Mouse (Mus musculus): ENCODE measurements around the gene Sema6c. TPM values are rescaled to one million over a fixed set of nuclear protein-coding genes. Genes with fewer than 3 reads are reported as not detected.
"Not testable (repeated sequence)": the region's sequence is repeated elsewhere in the genome, so short reads cannot be mapped to it uniquely, and the experiment has no call there.

The Sema6c gene
- polyA plus RNA-seq, 1 experiment, result 0.01 TPM

DNA sequence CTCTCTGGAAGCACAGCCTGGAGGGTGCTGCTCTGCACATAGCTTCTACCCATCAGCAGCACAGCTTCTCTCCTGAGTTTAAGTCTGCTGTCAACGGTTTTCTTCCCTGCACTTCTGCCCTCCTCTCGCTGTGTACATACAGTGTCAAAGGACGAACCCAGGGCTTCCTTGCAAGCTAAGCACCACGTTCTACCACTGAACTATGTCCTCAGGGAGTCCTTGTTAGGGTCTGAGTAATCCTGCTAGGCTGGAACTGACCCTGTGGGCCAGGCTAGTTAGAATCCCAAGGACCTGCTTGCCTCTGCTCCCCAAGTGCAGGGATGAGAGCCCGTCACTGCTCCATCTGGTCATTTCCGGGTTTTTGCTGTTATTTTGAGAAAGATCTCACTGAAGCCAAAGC is 26.6 kb downstream of the Sema6c start:
- no peak overlapping the region for H3K4me3 ChIP-seq (replicated peaks)
- H3K27me3 ChIP-seq (ENCODE audit: control insufficient read depth), result no peaks in the 10 kb centered on the region
- H3K9me3 ChIP-seq (ENCODE audit: control insufficient read depth, low read length), result no peaks in the 10 kb centered on the region
- no peaks in the 10 kb centered on the region for H3K4me1 ChIP-seq (ENCODE audit: control insufficient read depth)
- H3K36me3 ChIP-seq (ENCODE audit: control insufficient read depth), result peaks cover 100% of the 10 kb centered on the region
- no peak for TF ChIP-seq GATA1 (IDR thresholded peaks at IDR 0.05; ENCODE audit: low read length)
- TF ChIP-seq TAL1 (IDR thresholded peaks at IDR 0.05; ENCODE audit: low read length), result no peak

DNA sequence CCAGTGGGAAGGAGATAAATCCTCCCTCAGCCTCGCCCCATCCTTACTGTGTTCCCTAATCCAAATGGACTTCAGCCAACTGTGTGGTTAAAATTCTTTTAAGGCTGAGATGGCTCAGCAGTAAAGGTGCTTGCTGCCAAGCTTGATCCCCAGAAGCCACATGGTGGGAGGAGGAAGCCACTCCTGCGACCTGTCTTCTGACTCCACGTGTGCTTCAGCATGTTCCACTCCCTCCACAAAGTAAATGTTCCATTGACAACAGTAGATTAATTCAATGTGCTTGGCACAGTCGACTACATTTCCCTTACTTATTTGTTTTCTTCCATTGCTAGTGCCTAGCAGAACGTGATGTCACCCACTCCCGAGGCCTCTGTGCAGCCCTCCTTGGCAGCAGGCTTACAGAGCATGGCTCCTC is 34.5 kb downstream of the Sema6c start:
- Histone ChIP-seq H3K9me3 (ENCODE audit: control insufficient read depth, low read length) (no peaks in the 10 kb centered on the region), H3K27me3 (ENCODE audit: control insufficient read depth) (no peaks in the 10 kb centered on the region), H3K36me3 (ENCODE audit: control insufficient read depth) (peaks cover 98% of the 10 kb centered on the region), H3K4me3 (replicated peaks) (no peak overlapping the region), H3K4me1 (ENCODE audit: control insufficient read depth) (no peaks in the 10 kb centered on the region)
- TF ChIP-seq TAL1 (IDR thresholded peaks at IDR 0.05; ENCODE audit: low read length), result no peak
- TF ChIP-seq GATA1 (IDR thresholded peaks at IDR 0.05; ENCODE audit: low read length), result no peak

DNA sequence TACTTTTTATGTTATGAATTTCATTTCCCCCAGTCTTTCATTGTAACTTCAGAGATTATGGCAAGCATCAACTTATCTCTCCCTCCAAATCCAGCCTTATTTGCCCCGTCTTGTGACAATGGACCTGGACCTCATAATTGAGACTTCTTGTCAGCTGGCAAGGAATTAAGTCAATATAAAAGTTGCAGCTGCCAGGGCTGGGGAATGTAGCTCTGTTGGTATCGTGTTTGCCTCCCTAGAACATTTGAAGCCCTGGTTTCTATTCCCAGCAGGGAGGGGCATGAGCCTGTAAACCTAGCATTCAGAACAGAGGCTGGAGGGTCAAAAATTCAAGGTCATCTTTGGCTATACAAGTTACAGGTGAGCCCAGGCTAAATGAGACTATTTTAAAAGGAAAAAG is 35.5 kb downstream of the Sema6c start:
- TF ChIP-seq GATA1 (IDR thresholded peaks at IDR 0.05; ENCODE audit: low read length) (no peak), TAL1 (IDR thresholded peaks at IDR 0.05; ENCODE audit: low read length) (no peak)
- peaks cover 98% of the 10 kb centered on the region for H3K36me3 ChIP-seq (ENCODE audit: control insufficient read depth)
- no peaks in the 10 kb centered on the region for H3K27me3 ChIP-seq (ENCODE audit: control insufficient read depth)

DNA sequence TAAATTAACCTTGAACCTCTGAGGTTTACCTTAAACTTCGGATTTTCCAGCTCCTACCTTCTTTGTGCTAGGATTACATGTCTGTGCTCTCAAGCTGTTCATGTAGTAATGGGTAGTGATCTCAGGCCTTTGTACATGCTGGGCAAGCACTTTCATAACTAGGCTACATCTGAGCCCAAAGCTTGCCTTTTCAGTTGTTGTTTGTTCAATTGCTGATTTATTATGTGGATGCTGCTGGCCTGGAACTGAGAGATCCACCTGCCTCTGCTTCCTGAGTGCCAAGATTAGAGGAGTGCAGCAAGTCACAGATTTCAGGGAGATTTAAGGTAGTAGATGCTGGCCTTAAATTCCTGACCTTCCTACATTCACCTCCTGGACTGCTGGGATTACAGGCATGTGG is 38.8 kb downstream of the Sema6c start:
- H3K27me3 ChIP-seq (ENCODE audit: control insufficient read depth), result no peaks in the 10 kb centered on the region
- TF ChIP-seq GATA1 (IDR thresholded peaks at IDR 0.05; ENCODE audit: low read length), result no peak
- no peak for TF ChIP-seq TAL1 (IDR thresholded peaks at IDR 0.05; ENCODE audit: low read length)
- H3K36me3 ChIP-seq (ENCODE audit: control insufficient read depth), result peaks cover 100% of the 10 kb centered on the region
- H3K9me3 ChIP-seq (ENCODE audit: control insufficient read depth, low read length), result no peaks in the 10 kb centered on the region
- H3K4me1 ChIP-seq (ENCODE audit: control insufficient read depth), result no peaks in the 10 kb centered on the region
- no peak overlapping the region for H3K4me3 ChIP-seq (replicated peaks)

More for the DNA sequence above, 35.5 kb downstream of the Sema6c start:
- H3K9me3 ChIP-seq (ENCODE audit: control insufficient read depth, low read length), result no peaks in the 10 kb centered on the region
- H3K4me3 ChIP-seq (replicated peaks), result no peak overlapping the region
- no peaks in the 10 kb centered on the region for H3K4me1 ChIP-seq (ENCODE audit: control insufficient read depth)

DNA sequence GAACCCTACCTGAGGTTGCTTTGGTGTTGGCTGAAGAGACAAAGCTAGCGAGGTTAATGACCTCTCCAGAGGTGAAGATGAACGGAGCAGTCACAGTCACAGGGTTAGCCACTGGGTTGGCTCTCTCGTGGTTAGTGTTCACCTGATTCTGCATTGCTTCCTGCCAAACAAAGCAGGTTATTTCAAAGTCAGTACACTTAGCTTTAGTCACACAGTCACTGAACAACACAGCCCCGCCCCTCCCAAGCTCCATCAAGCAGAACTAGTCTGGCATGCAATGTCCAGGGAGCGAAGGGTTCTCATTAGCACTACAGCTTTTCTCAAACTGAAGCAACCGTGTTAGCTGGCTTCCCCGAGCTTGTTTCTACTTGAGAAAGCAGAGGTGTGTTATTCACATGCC is 39.9 kb downstream of the Sema6c start:
- Histone ChIP-seq H3K9me3 (ENCODE audit: control insufficient read depth, low read length) (no peaks in the 10 kb centered on the region), H3K27me3 (ENCODE audit: control insufficient read depth) (no peaks in the 10 kb centered on the region), H3K36me3 (ENCODE audit: control insufficient read depth) (peaks cover 100% of the 10 kb centered on the region), H3K4me1 (ENCODE audit: control insufficient read depth) (no peaks in the 10 kb centered on the region), H3K4me3 (replicated peaks) (no peak overlapping the region)
- TF ChIP-seq TAL1 (IDR thresholded peaks at IDR 0.05; ENCODE audit: low read length) (no peak), GATA1 (IDR thresholded peaks at IDR 0.05; ENCODE audit: low read length) (no peak)

- no peak overlapping the region for H3K4me3 ChIP-seq (replicated peaks)
- peaks cover 100% of the 10 kb centered on the region for H3K36me3 ChIP-seq (ENCODE audit: control insufficient read depth)
- H3K4me1 ChIP-seq (ENCODE audit: control insufficient read depth), result no peaks in the 10 kb centered on the region
- TF ChIP-seq GATA1 (IDR thresholded peaks at IDR 0.05; ENCODE audit: low read length) (no peak), TAL1 (IDR thresholded peaks at IDR 0.05; ENCODE audit: low read length) (no peak)
- no peaks in the 10 kb centered on the region for H3K9me3 ChIP-seq (ENCODE audit: control insufficient read depth, low read length)
- H3K27me3 ChIP-seq (ENCODE audit: control insufficient read depth), result no peaks in the 10 kb centered on the region
Measured at GRCm38 (mm10) chr3:95200562-95200961, 40.3 kb downstream of the Sema6c start.

- no peak overlapping the region for H3K4me3 ChIP-seq (replicated peaks)
- peaks cover 100% of the 10 kb centered on the region for H3K36me3 ChIP-seq (ENCODE audit: control insufficient read depth)
- H3K27me3 ChIP-seq (ENCODE audit: control insufficient read depth), result no peaks in the 10 kb centered on the region
- TF ChIP-seq TAL1 (IDR thresholded peaks at IDR 0.05; ENCODE audit: low read length), result no peak
- no peaks in the 10 kb centered on the region for H3K9me3 ChIP-seq (ENCODE audit: control insufficient read depth, low read length)
- H3K4me1 ChIP-seq (ENCODE audit: control insufficient read depth), result no peaks in the 10 kb centered on the region
Measured at GRCm38 (mm10) chr3:95203880-95204279, 43.6 kb downstream of the Sema6c start.

GRCm38 (mm10) chr3:95208286-95208685 is 48.0 kb downstream of the Sema6c start:
- TF ChIP-seq GATA1 (IDR thresholded peaks at IDR 0.05; ENCODE audit: low read length) (no peak), TAL1 (IDR thresholded peaks at IDR 0.05; ENCODE audit: low read length) (no peak)
- H3K36me3 ChIP-seq (ENCODE audit: control insufficient read depth), result peaks cover 97% of the 10 kb centered on the region
- no peak overlapping the region for H3K4me3 ChIP-seq (replicated peaks)
- peaks cover 7% of the 10 kb centered on the region for H3K4me1 ChIP-seq (ENCODE audit: control insufficient read depth)
- H3K27me3 ChIP-seq (ENCODE audit: control insufficient read depth), result no peaks in the 10 kb centered on the region
- H3K9me3 ChIP-seq (ENCODE audit: control insufficient read depth, low read length), result no peaks in the 10 kb centered on the region

GRCm38 (mm10) chr3:95210585-95210984 is 50.3 kb downstream of the Sema6c start:
- Histone ChIP-seq H3K4me1 (ENCODE audit: control insufficient read depth) (peaks cover 18% of the 10 kb centered on the region), H3K27me3 (ENCODE audit: control insufficient read depth) (no peaks in the 10 kb centered on the region), H3K4me3 (replicated peaks) (no peak overlapping the region), H3K9me3 (ENCODE audit: control insufficient read depth, low read length) (no peaks in the 10 kb centered on the region), H3K36me3 (ENCODE audit: control insufficient read depth) (peaks cover 97% of the 10 kb centered on the region)
- TF ChIP-seq TAL1 (IDR thresholded peaks at IDR 0.05; ENCODE audit: low read length), result no peak
- no peak for TF ChIP-seq GATA1 (IDR thresholded peaks at IDR 0.05; ENCODE audit: low read length)

DNA sequence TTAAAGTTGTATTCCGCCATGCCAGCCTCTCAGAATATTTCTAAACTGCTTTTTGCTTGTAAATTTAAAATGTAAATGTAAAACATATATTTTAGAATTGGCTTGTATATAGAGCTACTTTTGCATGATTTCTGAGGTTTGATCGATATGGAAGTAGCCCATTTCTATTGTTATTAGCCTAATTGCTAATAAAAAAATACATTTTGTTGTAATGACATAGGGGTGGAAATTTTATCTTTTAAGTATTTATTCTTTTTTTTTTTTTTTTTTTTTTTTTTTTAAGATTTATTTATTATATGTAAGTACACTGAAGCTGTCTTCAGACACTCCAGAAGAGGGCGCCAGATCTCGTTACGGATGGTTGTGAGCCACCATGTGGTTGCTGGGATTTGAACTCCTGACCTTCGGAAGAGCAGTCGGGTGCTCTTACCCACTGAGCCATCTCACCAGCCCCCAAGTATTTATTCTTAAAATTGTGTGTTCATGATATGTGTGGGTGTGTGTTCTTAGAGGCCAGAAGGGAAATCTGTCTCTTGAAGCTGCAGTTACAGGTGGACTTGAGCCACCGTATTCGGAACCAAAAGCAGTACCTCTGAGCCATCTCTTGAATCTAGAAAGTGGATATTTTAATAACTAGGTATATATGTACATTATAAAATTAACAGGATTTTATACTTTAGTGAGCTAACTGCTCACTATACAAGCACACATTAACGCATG is 52.8 kb downstream of the Sema6c start:
- Histone ChIP-seq H3K36me3 (ENCODE audit: control insufficient read depth) (peaks cover 84% of the 10 kb centered on the region), H3K4me1 (ENCODE audit: control insufficient read depth) (peaks cover 35% of the 10 kb centered on the region)
- not testable (repeated sequence) for H3K4me3 ChIP-seq (replicated peaks); H3K9me3 ChIP-seq (ENCODE audit: control insufficient read depth, low read length); H3K27me3 ChIP-seq (ENCODE audit: control insufficient read depth)
